Mouse (Mus musculus) spleen, postnatal 10 days (tissue): Measurements from ENCODE around the gene Scn7a.

ENCODE experiments used
- DNase-seq, 2 experiments: peaks; one replicate each; pipeline ENCODE4 v3.0.0; 2021 to 2022; ENCODE audit warnings: low spot score in 2 of 2

The Scn7a gene

DNA sequence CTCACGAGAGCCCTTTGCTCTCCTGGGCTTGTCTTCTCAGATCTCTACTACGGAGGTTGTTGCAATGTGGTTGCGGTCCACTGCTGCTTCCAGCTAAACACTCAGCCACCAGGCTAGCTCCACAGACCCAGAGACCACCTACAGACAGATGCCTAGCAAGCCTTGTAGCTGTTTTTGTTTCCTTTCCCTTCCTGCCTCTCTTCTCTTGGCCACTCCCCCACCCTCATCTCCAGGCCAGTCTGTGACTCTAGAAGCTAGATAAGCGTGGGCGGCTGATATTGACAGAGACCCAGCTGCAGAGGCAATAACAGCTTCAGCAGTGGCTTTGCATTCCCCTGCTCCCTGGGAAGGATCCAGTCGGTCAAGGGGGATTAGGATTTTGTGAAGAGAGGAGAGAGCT lies at the start of gene Scn7a:
Gene Scn7a, minus strand, starts transcription at position 150 of the 400 bp plus-strand sequence.
- DNase-seq: no peak

DNA sequence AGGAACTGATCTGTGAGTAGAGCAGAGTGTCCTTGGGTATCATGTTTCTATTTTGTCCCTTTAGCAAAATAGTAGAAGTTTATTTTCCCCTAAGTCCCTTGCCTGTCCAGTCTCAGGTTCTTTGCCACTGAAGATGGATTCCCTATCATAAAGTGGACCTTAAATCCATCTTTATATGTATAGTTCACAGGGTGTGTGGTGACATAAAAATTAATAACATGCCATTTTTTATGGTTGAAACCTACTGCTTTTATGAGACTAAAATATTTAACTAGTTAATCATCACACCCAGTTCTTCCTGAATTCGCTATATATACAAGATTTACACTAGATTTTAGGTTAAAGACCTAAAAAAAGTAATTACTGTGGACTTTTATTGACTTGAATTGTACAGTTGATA lies 43.0 kb upstream of the Scn7a start:
- no peak for DNase-seq

DNA sequence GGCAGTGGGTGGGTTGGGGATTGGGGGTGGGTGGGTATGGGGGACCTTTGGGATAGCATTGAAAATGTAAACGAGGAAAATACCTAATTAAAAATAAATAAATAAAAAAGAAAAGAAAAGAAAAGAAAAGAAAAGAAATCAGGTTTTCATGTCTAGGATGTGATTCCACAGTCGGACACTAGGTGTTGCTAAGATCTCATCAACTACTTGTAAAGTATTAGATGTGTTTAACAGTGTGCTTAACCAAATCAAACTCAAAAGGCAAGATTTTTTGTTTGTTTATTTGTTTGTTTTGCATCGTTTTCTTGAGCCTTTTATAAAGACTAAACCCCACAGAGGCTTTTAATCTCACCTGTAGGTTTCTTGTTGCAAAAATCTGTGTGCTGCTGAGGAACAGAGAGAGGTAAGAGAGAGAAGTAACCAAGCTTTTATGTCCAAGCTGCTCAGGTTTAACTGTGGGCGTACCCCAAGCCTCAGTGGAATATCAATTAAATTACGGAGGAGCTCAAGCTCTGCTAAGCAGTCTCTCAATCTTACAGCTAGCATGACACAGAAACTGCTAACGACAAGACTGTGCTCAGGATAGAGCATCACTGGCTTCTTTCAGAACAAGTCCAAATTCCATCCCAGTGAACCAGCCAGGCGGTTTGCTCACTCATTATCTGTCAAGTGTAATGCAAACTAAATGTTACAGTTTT lies 35.3 kb upstream of the Scn7a start:
- DNase-seq: no peak

DNA sequence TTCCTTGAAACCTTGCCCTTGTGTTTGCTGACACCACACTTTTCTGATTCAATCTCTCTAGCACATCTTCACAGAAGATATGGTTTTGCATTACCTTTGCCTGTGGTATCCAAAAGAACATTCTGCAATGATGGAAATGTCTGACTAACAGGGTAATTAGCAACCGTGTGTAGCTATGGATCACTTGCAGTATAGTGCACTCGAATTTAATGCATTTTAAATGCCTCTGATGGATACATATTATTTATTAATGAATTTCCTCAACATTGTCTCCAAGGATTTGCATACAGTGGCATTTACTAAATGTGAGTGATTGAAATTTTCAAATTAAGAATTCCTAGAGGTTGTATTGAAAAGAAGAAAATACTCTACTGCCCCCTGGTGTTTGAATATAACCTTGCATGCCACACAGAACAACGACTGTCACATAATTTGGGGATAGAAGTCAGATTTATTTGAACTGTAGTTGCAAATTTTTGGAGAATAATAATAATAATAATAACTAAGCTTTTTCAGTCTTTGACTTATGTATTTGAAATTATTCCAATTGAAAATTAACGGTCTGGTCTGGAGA lies 15.0 kb upstream of the Scn7a start:
- DNase-seq: no peak

DNA sequence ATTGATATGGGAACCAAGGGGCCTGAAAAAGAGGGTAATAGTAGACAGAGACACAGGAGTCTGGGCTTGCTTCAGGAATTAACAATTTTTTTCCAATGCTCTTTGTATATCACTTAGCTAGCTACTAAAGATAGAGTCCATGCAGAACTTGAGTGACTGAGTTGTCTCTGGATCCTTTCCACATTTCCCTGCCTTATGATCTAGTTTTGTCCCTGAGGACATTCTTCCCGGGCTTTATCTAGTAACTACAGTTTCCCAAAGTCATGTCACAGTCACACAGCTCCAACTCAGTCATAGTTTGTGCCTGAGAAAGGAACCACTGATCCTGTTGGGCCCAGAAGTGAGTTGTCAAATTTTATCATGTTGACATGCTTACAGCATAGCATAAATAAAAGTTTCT lies 12.8 kb upstream of the Scn7a start:
- DNase-seq: no peak

DNA sequence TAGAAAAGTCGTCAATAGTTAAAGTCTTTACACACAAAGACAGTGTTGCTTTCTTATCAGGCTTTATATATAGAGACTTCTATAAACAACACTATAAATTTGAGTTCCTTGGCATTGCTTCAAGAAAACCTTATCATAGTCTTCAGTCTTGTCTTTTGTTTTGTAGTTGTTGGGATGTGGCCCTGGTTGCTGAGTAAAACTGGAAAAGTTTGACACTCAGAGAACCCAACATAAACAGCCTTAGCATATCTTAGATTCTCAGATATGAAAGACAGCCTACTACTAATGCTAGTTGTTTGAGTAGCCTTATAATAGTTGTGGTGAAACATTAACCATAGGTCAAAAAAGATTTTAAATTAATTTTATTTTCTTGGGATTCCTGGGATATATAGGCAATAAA lies 6.9 kb upstream of the Scn7a start:
- DNase-seq: no peak

DNA sequence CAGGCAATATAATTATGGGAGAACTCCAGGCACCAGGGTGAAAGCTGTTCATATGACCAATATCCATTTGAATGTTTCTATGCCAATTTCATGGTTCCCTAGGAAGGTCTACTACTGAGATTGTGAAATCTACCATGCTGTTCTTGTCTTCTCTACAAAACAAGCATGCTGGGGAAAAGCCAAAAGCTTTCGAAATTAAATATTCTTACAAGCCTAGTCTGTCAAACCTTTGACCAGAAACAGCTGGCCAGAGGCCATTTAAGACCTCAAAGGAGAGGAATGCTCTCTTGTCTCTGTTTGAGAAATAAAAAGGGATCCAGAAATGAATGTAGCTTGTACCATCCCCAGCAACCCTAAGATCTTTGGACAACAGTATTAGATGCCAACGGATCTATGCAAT lies 3.8 kb downstream of the Scn7a start:
- no peak for DNase-seq

DNA sequence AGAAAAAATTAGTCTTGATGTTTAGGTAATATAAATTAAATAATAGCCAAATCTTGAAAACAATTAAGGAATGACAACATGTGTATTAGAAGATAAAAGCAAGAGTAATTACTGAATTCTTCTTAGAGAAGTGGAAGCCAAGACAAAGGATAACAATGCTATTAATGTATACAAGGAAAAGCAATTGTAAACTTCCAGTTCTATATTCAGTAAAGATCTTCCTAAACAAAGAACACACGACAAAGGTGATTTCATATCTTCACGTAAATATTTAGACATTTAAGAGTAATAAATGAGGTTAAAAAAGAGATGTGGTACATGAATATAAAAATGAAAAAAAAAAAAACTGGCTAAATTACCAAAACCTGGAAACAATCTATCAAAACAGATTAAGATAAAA lies 16.7 kb downstream of the Scn7a start:
- DNase-seq: no peak

DNA sequence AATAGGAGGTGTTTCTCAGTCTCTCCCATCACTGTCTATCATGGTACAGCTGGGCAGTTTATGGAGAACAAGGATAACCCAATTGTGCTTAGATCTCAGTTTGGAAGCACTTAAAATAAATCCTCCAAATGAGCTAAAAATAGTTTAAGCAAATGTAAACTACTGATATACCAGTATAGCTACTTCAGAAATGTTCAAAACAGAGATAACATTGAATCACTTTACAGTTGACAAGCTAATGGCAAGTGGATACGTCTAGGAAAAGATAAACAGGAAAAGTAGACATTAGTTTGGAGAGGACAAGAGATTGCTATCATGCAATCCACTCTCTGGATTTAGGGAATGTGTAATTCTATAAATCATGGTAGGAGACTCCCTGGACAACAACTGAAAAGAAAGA lies 19.5 kb downstream of the Scn7a start:
- DNase-seq: no peak

DNA sequence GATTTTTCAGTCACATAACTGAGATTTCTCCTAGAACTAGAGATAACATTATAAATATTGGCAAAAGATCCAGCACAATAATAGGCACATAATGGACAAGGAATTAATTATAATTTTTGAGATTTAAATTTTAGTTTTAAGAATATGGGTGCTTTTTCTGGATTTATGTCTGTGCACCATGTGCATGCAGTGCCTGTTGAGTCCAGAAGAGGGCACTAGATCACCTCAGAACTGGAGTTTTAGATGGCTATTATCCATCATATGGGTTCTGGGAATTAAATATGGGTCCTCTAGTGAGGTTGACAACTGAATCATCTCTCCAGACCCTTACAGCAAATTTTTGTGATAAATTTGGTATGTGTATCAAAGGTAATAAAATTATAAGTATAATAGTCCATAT lies 21.8 kb downstream of the Scn7a start:
- DNase-seq: no peak

DNA sequence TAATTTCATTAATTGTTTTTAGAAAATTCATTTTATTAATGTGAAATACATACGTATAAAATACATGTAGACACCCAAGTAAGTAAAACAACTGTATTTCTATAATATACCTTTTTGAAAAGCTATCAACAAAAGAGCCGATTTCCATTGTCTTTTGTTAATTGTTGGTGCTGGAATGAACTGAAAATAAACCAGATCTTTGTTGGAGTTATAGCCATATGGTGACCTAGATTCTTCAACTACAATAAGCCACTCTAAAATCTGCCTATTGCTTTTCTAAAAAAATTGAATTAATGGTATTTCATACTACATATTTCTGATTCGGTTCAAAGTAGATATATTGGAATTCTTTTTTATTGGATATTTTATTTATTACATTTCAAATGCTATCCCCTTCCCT lies 56.7 kb downstream of the Scn7a start:
- no peak for DNase-seq

DNA sequence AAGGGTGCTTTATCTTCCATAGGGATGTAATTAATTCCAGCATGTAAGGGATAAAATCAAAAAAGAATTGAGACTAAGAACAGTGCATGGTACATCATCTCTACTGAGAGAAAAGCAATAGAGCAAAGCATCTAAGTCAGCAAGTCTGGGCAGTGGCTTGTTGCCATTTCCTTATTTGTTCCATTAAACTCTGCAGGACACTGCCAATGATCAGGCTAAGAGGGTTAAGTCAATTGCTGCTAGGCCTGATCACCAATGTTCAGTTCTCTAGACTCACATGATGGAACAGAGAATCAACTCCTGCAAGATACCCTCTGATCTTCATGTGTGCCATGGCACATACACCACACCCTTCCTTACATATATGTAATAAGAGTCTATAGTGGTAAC lies 57.1 kb downstream of the Scn7a start:
- DNase-seq: no peak

DNA sequence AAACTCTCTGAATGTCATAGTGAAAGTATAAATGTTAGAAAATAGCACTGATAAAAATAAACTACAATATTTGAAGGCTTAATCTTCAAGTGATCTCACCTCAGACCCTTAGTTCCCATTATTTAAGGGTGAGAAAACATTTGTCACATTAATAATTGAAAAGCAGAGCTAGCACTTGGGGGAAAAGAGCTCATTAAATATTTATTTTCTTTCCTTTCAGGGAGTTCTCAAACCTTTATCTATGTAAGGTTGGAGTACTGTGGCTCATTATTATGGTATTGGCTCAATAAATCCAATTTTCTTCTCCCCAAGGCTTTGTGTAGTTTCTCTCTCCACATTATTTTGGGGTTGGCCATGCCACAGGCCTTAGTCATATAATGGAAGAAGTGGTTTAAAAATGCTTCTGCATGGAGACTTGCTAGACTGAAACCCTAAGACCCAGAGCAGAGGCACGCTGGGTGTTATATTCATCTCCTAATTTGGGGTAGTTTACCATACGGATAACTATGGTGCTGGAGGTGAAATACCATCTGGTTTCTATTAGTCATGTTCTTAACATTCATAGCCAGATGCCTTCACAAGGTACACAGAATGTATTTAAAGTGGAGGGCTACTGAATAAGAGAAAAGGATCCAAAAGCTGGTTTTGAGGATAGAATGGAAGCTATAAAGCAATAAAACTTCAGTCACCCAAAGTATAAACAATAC lies 57.7 kb downstream of the Scn7a start:
- no peak for DNase-seq

DNA sequence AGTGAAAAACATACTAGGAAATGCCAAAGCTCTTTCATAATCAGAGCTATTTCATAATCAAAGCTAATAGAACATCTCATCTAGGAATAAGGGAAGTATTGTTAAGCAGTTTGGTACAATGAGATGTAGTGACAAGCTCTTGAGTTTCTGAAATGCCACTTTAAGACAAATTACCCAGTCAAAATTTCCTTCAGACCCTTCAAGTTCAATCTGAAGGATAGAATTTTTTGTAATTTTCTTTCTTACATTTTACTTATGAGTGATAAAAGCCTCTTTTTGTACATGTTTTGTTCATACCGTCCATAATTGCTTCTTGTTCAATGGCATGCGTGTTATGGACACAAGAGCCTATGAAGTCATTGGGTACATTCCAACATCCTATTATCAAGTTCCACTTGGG lies 72.6 kb downstream of the Scn7a start:
- no peak for DNase-seq

DNA sequence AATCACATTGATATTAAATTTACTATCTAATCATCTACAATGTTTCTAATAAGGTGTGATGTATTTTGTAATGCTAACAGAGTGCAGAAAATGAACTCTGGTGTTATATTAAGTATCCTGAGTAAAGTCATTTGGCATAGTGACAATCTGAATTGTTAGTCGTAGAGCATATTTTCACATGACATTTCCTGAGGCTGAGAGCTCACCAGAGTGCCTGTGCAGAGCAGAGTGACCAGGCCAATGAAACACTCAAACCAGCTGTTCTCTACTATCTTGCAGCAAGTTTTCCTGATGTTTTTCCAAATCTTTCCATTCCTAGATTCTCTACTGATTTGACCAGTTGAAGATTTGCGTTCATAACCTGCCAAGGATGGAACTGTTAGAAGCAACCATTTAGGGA lies 92.4 kb downstream of the Scn7a start:
- DNase-seq: no peak

DNA sequence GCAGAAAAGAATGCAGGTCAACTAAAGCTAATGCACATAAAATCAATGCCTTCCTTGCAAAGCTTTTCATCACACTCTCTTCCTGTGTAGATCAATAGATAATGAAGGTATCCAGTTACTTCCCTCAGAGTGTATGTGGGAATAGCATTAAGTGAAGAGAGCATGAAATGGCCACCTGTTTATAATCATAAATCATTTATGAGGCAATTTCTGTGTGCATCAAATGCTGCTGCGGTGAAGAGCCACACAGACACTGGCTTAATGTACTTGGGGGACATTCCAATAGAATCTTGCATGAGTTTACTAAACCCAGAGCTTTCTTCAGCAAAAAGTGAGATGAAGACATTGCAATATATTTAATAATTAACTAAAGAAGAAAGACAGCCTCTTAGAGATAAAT lies 122.7 kb downstream of the Scn7a start:
- DNase-seq: no peak

DNA sequence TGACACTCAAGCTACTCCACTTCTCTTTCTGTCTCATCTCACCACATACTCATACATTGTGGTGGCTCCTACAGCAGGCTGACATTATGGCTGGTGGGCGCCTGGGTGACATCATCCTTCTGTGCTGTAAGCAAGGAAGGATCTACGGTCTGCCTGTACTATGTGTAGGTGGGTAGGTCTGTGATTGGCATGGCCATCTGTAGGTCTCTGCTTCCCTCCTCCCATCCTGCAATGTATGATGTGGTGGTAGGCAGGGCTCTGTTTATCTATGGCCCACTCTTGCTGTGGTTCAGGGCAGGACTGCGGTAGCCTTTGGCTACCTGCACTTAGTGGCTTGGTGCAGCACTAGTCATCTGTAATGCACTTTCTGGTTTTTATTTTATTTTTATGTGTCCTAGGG lies 128.3 kb downstream of the Scn7a start:
- no peak for DNase-seq

DNA sequence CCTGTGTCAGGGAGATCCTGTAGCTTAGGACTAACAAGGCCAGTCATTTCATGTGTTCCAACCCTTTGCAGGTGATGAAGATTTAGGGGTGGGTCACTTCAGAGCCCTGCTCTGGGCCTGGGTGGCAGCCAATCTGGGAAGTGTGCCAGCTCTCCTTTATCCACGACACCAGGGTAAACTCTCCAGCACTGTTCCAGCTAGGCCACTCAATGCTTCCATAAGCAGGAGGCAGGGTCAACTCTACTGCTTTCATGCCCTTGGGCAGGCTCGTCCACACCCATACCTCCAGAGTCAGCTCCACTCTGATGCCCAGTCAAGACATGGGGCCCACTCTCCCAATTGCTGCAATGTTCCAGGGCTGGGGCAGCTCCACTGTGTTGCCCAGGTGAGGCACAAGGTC lies 129.3 kb downstream of the Scn7a start:
- DNase-seq: no peak

DNA sequence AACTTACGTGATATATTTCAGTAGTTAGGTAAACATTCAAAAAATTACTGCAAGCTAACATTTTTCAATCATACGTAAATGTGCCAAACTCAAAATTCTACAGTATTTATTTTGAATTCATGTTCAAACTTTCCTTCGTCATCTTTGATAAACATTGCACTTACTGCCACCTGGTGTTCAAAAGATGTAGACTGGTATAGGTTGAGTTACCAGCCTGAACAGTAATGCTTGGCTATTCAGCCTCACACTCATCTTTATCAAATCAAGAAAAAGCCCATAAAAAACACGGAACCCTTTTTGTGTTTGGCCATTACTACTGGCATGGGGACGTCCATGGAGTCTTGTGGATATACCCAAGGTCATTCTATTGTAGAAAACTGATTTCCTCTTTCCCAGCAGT lies 140.3 kb downstream of the Scn7a start:
- DNase-seq: no peak

DNA sequence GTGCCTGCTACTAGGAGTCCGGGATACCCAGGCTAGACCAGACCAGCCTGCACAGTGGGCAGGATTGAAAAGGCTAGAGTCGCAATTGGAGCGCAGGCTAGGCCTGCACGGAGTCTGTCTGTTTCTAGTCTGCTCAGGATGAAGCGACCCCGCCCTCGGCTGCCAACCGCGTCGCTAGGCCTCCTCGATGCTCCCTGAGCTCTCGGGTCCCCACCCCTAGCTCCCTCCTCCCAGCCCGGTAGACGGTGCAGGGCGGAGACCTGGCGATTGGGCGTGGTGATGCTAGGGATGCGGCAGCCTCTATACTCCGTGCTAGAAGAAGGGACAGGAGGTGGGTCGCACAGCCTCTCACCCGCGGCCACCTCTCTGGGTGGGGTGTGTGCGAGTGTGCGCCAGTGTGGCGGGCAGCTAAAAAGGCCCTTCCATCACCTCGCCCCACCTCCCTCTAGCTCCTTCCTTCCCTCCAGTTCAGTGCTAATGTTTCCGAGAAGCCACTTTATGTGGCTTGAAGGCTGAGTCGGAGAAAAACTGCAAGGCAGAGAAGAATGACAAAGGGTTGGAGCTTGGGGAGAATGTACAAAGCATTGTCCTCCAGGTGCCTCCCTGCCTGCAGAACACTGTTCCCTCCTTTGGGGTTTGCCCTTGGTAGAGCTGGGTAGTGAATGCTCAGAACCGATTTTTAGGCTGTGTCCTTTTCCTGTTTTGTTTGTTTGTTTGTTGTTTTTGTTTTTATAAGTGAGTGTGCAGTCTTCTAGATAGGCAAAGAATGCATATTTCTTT lies 149.9 kb downstream of the Scn7a start, which contains the start of gene Scn9a:
Gene Scn9a, minus strand, starts transcription at position 383 of the 780 bp plus-strand sequence.
- no peak for DNase-seq

DNA sequence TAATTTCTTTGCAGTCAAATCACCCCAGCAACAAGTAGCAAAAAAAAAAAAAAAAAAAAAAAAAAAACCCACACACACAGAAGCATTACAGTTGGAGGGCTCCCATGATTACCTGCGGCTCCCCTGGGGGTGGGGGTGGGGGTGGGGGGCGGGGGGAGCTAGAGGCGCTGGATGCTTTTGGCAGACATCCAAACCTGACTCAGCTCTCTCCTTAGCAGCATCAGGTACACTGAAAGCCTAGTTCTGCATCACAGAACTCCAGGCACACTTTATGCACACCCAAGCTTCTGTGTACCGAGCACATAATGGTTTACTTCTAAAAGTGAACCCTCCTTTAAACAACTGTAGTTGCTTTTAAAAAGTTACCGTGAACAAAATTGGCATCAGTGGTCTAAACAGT lies 152.0 kb downstream of the Scn7a start:
- no peak for DNase-seq
